Mouse (Mus musculus) lung, embryonic 14.5 days (tissue): ENCODE measurements at regions not wholly inside any gene's neighbourhood (a gene's known extent, or its start where the extent isn't known, plus 50 kb on each side); places are given as distances from the start of the nearest gene placed in this dataset.

Experiments used
- ATAC-seq: fragments of 200-750 bp; cut with Nextera tagmentation; 2 replicates; pipeline ENCODE4 v1.8.0; 2017; ENCODE audit warnings: mild to moderate bottlenecking, moderate TSS enrichment, moderate library complexity; ENCODE audit not compliant: insufficient read depth
- DNase-seq: peaks from one replicate; pipeline ENCODE4 v3.0.0-alpha.2; 2015
- H3K27ac ChIP-seq: fragments of 300-500 bp; sonication (generic); 2 replicates; pipeline ENCODE4 v1.5.1; 2014; ENCODE audit warnings: low read depth, mild to moderate bottlenecking, moderate library complexity
- H3K27me3 ChIP-seq: fragments of 300-500 bp; sonication (generic); 2 replicates; pipeline ENCODE4 v1.6.1; 2014; ENCODE audit warnings: low read length, control low read depth; ENCODE audit not compliant: insufficient read depth
- H3K36me3 ChIP-seq: fragments of 300-500 bp; sonication (generic); 2 replicates; pipeline ENCODE4 v1.6.1; 2014; ENCODE audit warnings: control low read depth; ENCODE audit not compliant: insufficient read depth
- H3K4me1 ChIP-seq: fragments of 300-500 bp; sonication (generic); 2 replicates; pipeline ENCODE4 v1.6.1; 2014; ENCODE audit warnings: antibody characterized with exemption, control low read depth; ENCODE audit not compliant: insufficient read depth
- H3K4me2 ChIP-seq: fragments of 300-500 bp; sonication (generic); 2 replicates; pipeline ENCODE4 v1.6.1; 2014; ENCODE audit warnings: mild to moderate bottlenecking
- H3K4me3 ChIP-seq: fragments of 300-500 bp; sonication (generic); 2 replicates; pipeline ENCODE4 v1.5.1; 2014; ENCODE audit warnings: low read depth, low read length
- H3K9ac ChIP-seq: fragments of 300-500 bp; sonication (generic); 2 replicates; pipeline ENCODE4 v1.6.1; 2014
- H3K9me3 ChIP-seq: fragments of 300-500 bp; sonication (generic); 2 replicates; pipeline ENCODE4 v1.6.1; 2016; ENCODE audit warnings: low read depth, low read length, control low read depth
- CTCF ChIP-seq: IDR thresholded peaks from 2 replicates; pipeline ENCODE4 v1.5.1; 2016; ENCODE audit warnings: antibody characterized with exemption, low read depth
- WGBS: fragments of 180-500 bp; shearing (Covaris S2); extraction: QIAGEN DNeasy Blood & Tissue Kit; methylation state at CpG from one replicate; pipeline ENCODE4 v1.1.7; 2014; 5-methylcytosine and 5-hydroxymethylcytosine counted together

- Histone ChIP-seq H3K9me3 (no peaks in the 10 kb centered on the region), H3K27ac (no peak overlapping the region), H3K4me1 (0 out of 2 replicates have a peak, but pooled peaks cover 2% of the 10 kb centered on the region), H3K4me2 (no peak overlapping the region), H3K36me3 (no peaks in the 10 kb centered on the region), H3K27me3 (no peaks in the 10 kb centered on the region), H3K4me3 (no peak overlapping the region), H3K9ac (no peak overlapping the region)
- DNase-seq = no peak
- ATAC-seq = no peak
- 36% methylated on average over 2 of the region's 2 CpGs for WGBS
- peak; percentile 45 for TF ChIP-seq CTCF
Measured at GRCm38 (mm10) chr9:116400270-116400669, 225.1 kb upstream of the Tgfbr2 start.

GRCm38 (mm10) chr9:116399296-116399695, 224.1 kb upstream of the Tgfbr2 start:
- TF ChIP-seq CTCF = no peak
- no peak for ATAC-seq
- DNase-seq = no peak

DNA sequence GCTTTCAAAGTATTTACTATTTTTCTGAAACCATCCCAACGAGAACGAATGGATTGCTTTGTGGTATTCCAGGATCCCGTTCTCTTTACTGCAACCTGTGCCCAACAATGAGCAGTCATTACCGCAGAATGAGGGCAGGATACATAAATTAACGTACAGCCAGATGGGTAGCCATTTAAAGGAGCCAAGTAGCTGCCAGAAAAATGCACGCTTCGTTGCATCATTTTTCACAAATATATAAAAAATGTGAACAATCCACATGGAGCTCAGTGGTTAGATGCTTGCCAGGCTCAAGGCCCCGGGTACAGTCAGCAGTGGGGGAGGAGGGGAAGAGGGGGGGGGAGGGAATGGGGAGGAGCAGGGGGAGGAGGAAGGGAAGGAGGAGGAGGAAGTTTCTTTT, 217.1 kb upstream of the Tgfbr2 start:
- Histone ChIP-seq H3K27ac (no peak overlapping the region), H3K4me3 (no peak overlapping the region), H3K4me1 (peaks cover 3% of the 10 kb centered on the region; the same call in 1 of the 2 replicates), H3K9ac (no peak overlapping the region), H3K36me3 (no peaks in the 10 kb centered on the region), H3K4me2 (no peak overlapping the region), H3K9me3 (no peaks in the 10 kb centered on the region), H3K27me3 (no peaks in the 10 kb centered on the region)
- 70% methylated on average over 8 of the region's 8 CpGs for WGBS
- DNase-seq = no peak
- no peak for ATAC-seq
- no peak for TF ChIP-seq CTCF

More at GRCm38 (mm10) chr9:116399296-116399695, 224.1 kb upstream of the Tgfbr2 start:
- Histone ChIP-seq H3K4me2 (no peak overlapping the region), H3K36me3 (no peaks in the 10 kb centered on the region), H3K9ac (no peak overlapping the region), H3K4me1 (0 out of 2 replicates have a peak, but pooled peaks cover 2% of the 10 kb centered on the region), H3K4me3 (no peak overlapping the region), H3K9me3 (no peaks in the 10 kb centered on the region), H3K27me3 (no peaks in the 10 kb centered on the region), H3K27ac (no peak overlapping the region)
- WGBS = 72% methylated on average over 1 of the region's 1 CpGs

DNA sequence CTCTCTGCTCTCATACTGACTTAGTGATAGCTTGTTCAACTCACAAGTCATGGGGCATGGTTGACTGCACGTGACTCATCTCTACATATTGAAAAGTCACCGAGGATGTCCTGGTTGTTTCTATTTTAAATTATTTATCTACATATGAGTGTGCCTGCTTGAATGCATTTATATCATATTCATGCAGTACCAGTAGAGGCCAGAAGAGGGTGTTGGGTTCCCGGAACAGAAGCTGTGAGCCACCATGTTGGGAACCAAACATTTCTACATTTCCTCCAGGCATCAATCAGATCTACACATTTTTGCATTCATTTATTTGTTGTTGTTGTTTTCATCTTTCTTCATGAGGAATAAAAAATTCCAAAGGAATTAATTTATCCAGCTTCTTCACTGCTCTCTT, 214.6 kb upstream of the Tgfbr2 start:
- Histone ChIP-seq H3K4me2 (no peak overlapping the region), H3K9me3 (no peaks in the 10 kb centered on the region), H3K27ac (no peak overlapping the region), H3K27me3 (no peaks in the 10 kb centered on the region), H3K4me3 (no peak overlapping the region), H3K4me1 (peaks cover 3% of the 10 kb centered on the region; the same call in 1 of the 2 replicates), H3K9ac (no peak overlapping the region), H3K36me3 (no peaks in the 10 kb centered on the region)
- TF ChIP-seq CTCF = peak; percentile 52
- 79% methylated on average over 3 of the region's 3 CpGs for WGBS
- ATAC-seq (no peak), DNase-seq (peak; percentile 47)

DNA sequence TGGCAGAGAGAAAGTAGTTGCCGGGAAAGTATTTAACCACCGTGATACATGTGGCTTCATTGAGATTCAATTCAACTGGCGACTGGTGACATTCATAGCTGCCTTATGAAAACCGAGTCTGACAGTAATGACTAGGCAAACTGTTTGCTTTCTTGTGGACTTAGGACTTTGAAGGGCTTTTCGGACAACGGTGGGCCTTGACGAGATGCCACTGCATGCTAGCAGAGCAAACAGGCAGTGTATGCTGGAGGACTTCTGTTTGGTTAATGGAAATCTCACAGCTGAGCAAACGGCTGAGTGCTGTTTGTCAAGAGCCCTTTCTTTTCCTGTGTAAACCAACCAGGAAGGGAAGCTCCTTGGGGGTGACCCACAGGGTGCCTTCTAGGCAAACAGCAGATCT, 213.7 kb upstream of the Tgfbr2 start:
- DNase-seq = peak; percentile 66
- ATAC-seq = peak; percentile 77
- Histone ChIP-seq H3K4me1 (peaks cover 9% of the 10 kb centered on the region), H3K4me2 (0 out of 2 replicates have a peak overlapping the region, but pooled peaks have one; percentile 31), H3K9ac (no peak overlapping the region), H3K27ac (peak overlapping the region; percentile 55; the same call in 1 of the 2 replicates), H3K4me3 (no peak overlapping the region), H3K36me3 (no peaks in the 10 kb centered on the region), H3K27me3 (no peaks in the 10 kb centered on the region), H3K9me3 (no peaks in the 10 kb centered on the region)
- TF ChIP-seq CTCF = no peak
- WGBS = 41% methylated on average over 8 of the region's 8 CpGs

- DNase-seq (no peak), ATAC-seq (no peak)
- 89% methylated on average over 9 of the region's 9 CpGs for WGBS
- Histone ChIP-seq H3K4me1 (peaks cover 17% of the 10 kb centered on the region), H3K27ac (no peak overlapping the region), H3K9me3 (no peaks in the 10 kb centered on the region), H3K4me3 (no peak overlapping the region), H3K9ac (no peak overlapping the region), H3K36me3 (no peaks in the 10 kb centered on the region), H3K4me2 (no peak overlapping the region), H3K27me3 (no peaks in the 10 kb centered on the region)
- TF ChIP-seq CTCF = no peak
Measured at GRCm38 (mm10) chr9:116388025-116388424, 212.9 kb upstream of the Tgfbr2 start.

GRCm38 (mm10) chr9:116384176-116385076, 209.3 kb upstream of the Tgfbr2 start:
- peak; percentile 72 for TF ChIP-seq CTCF
- peak overlapping the region; percentile 28; the same call in 1 of the 2 replicates for H3K9ac ChIP-seq

More at GRCm38 (mm10) chr9:116384176-116385076, 209.3 kb upstream of the Tgfbr2 start:
- Histone ChIP-seq H3K4me2 (peak overlapping the region; percentile 51), H3K4me3 (no peak overlapping the region), H3K9me3 (no peaks in the 10 kb centered on the region), H3K27ac (peak overlapping the region; percentile 91), H3K4me1 (peaks cover 18% of the 10 kb centered on the region), H3K27me3 (no peaks in the 10 kb centered on the region), H3K36me3 (no peaks in the 10 kb centered on the region)
- ATAC-seq (peak; percentile 72), DNase-seq (peak; percentile 86)
- 51% methylated on average over 21 of the region's 21 CpGs for WGBS
